Mouse (Mus musculus) hindbrain, embryonic 16.5 days (tissue): Measurements from ENCODE around the gene Tmem117. TPM values are rescaled to one million over a fixed set of nuclear protein-coding genes. Genes with fewer than 3 reads are reported as not detected.

Experiments
- ATAC-seq: fragments of 200-750 bp; cut with Nextera tagmentation; 2 replicates; pipeline ENCODE4 v1.8.0; 2017; ENCODE audit warnings: moderate TSS enrichment, moderate library complexity
- H3K27ac ChIP-seq: fragments of 300-500 bp; sonication (generic); 2 replicates; pipeline ENCODE4 v1.5.1; 2014; ENCODE audit warnings: low read depth, mild to moderate bottlenecking, control low read depth, low read length, moderate library complexity
- H3K27me3 ChIP-seq: fragments of 300-500 bp; sonication (generic); replicated peaks from 2 replicates; pipeline ENCODE4 v1.6.1; 2014; ENCODE audit warnings: low read length; ENCODE audit not compliant: control insufficient read depth, insufficient read depth
- H3K36me3 ChIP-seq: fragments of 300-500 bp; sonication (generic); 2 replicates; pipeline ENCODE4 v1.6.1; 2014; ENCODE audit warnings: mild to moderate bottlenecking, low read length, moderate library complexity, mixed read lengths; ENCODE audit not compliant: control insufficient read depth, insufficient read depth
- H3K4me1 ChIP-seq: fragments of 300-500 bp; sonication (generic); 2 replicates; pipeline ENCODE4 v1.6.1; 2014; ENCODE audit warnings: low read depth, low read length; ENCODE audit not compliant: control insufficient read depth, insufficient read depth
- H3K4me2 ChIP-seq: fragments of 300-500 bp; sonication (generic); 2 replicates; pipeline ENCODE4 v1.6.1; 2014; ENCODE audit warnings: mild to moderate bottlenecking, low read length, control low read depth, moderate library complexity
- H3K4me3 ChIP-seq: fragments of 300-500 bp; sonication (generic); 2 replicates; pipeline ENCODE4 v1.5.1; 2014; ENCODE audit warnings: mild to moderate bottlenecking, low read length, control low read depth, moderate library complexity
- H3K9ac ChIP-seq: fragments of 300-500 bp; sonication (generic); 2 replicates; pipeline ENCODE4 v1.6.1; 2014; ENCODE audit warnings: low read depth, mild to moderate bottlenecking, control low read depth, low read length, moderate library complexity
- H3K9me3 ChIP-seq: fragments of 300-500 bp; sonication (generic); 2 replicates; pipeline ENCODE4 v1.6.1; 2014; ENCODE audit warnings: mild to moderate bottlenecking, low read length, moderate library complexity; ENCODE audit not compliant: control insufficient read depth
- WGBS: fragments of 180-500 bp; shearing (Covaris S2); extraction: QIAGEN DNeasy Blood & Tissue Kit; methylation state at CpG from one replicate; pipeline ENCODE4 v1.1.7; 2014; 5-methylcytosine and 5-hydroxymethylcytosine counted together
- polyA plus RNA-seq: library from polyadenylated mRNA; unstranded; fragments of >200 nt; fragmentation: Nextera tagmentation; extraction: Ambion mirVana; gene quantifications from 2 replicates; pipeline ENCODE4 v1.2.1, GENCODE M21; 2015

The Tmem117 gene
- polyA plus RNA-seq, 1 experiment from 2014 or later, result 13.9 TPM

GRCm38 (mm10) chr15:95144131-95144530 is 515.1 kb downstream of the Tmem117 start:
- Histone ChIP-seq H3K4me1 (no peaks in the 10 kb centered on the region), H3K27ac (no peak overlapping the region), H3K36me3 (no peaks in the 10 kb centered on the region), H3K9me3 (no peaks in the 10 kb centered on the region), H3K27me3 (no peaks in the 10 kb centered on the region), H3K4me2 (no peak overlapping the region), H3K4me3 (no peak overlapping the region), H3K9ac (no peak overlapping the region)
- WGBS, result 76% methylated on average over 2 of the region's 2 CpGs
- no peak for ATAC-seq

DNA sequence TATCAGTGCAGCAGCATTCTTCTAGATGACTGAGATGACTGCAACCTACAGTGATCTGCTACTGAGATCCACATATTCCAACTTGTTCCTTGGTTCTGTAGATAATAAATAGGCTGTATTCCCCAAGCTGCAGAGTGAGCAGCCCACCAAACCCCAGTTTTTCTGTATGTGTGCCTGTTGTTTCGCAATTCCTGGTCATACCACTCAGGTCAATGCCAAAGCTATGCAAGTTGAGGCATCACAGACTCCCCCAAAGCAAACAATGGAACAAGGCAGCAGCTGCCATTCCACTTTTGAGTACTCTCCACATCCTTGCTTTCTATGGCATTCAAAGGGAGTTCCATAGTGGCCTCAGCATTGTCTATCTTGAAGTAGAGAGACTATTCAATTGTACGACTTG is 516.1 kb downstream of the Tmem117 start:
- no peaks in the 10 kb centered on the region for H3K27me3 ChIP-seq
- no peak for ATAC-seq
- no peak overlapping the region for H3K9ac ChIP-seq
- no peaks in the 10 kb centered on the region for H3K36me3 ChIP-seq
- H3K4me2 ChIP-seq, result no peak overlapping the region
- no peaks in the 10 kb centered on the region for H3K4me1 ChIP-seq
- H3K9me3 ChIP-seq, result no peaks in the 10 kb centered on the region
- H3K4me3 ChIP-seq, result no peak overlapping the region
- 75% methylated on average over 2 of the region's 2 CpGs for WGBS
- no peak overlapping the region for H3K27ac ChIP-seq

Other genes with a start within 250 kb of the Tmem117 start
- gene Adamts20, start 163.8 kb upstream of the Tmem117 start, polyA plus RNA-seq, result 2.8 and 3.4 TPM in 2 replicates
- 6.0 and 6.1 TPM in 2 replicates for gene Pus7l, start 85.7 kb upstream of the Tmem117 start, polyA plus RNA-seq
- 1.7 and 2.5 TPM in 2 replicates for gene Irak4, start 85.6 kb upstream of the Tmem117 start, polyA plus RNA-seq
- gene Twf1, start 39.3 kb upstream of the Tmem117 start, polyA plus RNA-seq, result 74.2 and 75.0 TPM in 2 replicates